Mouse (Mus musculus) megakaryocyte, embryonic 14.5 days (primary cell): ENCODE measurements around the gene Cdk6.

ENCODE experiments used
- FLI1 ChIP-seq: IDR thresholded peaks from 2 replicates; pipeline ENCODE4 v1.6.1; 2012; ENCODE audit warnings: low read length, inconsistent platforms, mixed read lengths
- GATA1 ChIP-seq: IDR thresholded peaks from 3 replicates; pipeline ENCODE4 v1.6.1; 2012; ENCODE audit warnings: mixed read lengths, low read length, inconsistent platforms, borderline replicate concordance

DNA sequence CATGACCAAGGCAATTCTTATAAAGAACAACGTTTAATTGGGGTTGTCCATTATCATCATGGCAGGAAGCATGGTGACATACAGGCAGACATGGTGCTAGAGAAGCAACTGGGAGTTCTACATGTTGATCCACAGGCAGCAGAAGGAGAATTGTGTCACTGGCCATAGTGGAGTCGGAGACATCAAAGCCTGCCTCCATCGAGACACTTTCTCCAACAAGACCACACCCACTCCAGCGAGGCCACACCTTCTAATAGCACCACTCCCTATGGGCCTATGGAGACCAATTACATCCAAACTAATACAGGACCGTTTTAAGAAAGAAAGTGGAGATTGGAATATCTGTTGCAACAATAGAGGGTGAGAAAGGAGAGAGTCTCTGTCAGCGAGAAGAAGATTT lies 200.6 kb downstream of the Cdk6 start:
- TF ChIP-seq GATA1: no peak
- no peak for TF ChIP-seq FLI1
